In the genomic region with DNA sequence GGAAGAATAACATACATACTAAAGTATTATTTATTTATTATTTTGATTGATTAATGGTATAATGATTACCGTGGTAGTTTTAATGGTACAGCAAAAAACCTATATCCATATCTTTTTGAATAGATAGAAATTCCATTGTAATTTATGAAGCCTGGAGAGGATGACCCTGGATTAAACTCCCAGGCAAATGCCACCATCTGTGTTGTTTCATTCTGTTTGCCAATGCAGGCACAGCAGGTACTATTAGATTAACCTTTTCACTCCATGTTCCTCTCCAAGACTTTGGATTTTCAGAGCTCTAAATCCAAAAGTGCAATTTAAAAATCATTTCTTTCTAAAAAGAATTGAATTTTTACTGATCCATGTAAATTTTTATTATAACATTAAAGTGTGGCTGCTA, we compare ENCODE assay signal across 19 mouse cellular contexts.
DNase-seq lines count a peak whose midpoint lies in the region; ATAC-seq lines count a peak whose summit lies in the region.
"Had no signal": no experiment of that assay in that cellular context is flagged by ENCODE, and none has a peak within 500 bp of the region (broad histone marks: within the 10 kb centered on the region; RNA-seq: fewer than 3 reads in every experiment).

No protein-coding gene starts in this region.

- H3K9ac ChIP-seq in hindbrain, embryonic 11.5 days (ENCODE audit: low read depth, low read length): no peak overlapping the region
- H3K9ac ChIP-seq in liver, embryonic 11.5 days (ENCODE audit: low read depth, low read length): no peak overlapping the region
- H3K9ac ChIP-seq: embryonic facial prominence, embryonic 13.5 days; forebrain, embryonic 13.5 days; forebrain, postnatal 0 days; hindbrain, embryonic 13.5 days had no signal

- H3K9me3 ChIP-seq in hindbrain, embryonic 11.5 days (ENCODE audit: control insufficient read depth, low read length): no peaks in the 10 kb centered on the region
- H3K9me3 ChIP-seq in liver, embryonic 11.5 days (ENCODE audit: control insufficient read depth, low read length): no peaks in the 10 kb centered on the region
- H3K9me3 ChIP-seq: embryonic facial prominence, embryonic 13.5 days; forebrain, embryonic 13.5 days; heart, embryonic 10.5 days; hindbrain, embryonic 13.5 days had no signal

- peak; percentile 79 for DNase-seq in brain, adult 2 months (ENCODE audit: low read depth, low spot score)
- peak; percentile 39 to 61 for DNase-seq in cerebellum, adult 18-20 months
- peak; percentile 58 for DNase-seq in cerebellum, adult 9-11 months
- DNase-seq in cerebellum, postnatal 36 days: peak; percentile 29 to 53
- no peak for DNase-seq in hindbrain, embryonic 11.5 days (ENCODE audit: low spot score)
- no peak for DNase-seq in thymus, adult 18-20 months
- DNase-seq in liver, embryonic 11.5 days (ENCODE audit: low spot score): no peak
- DNase-seq: adrenal gland, postnatal 10 days; forebrain, postnatal 0 days; gastrocnemius, postnatal 36 days; heart, adult 11 months; heart, postnatal 10 days; heart, postnatal 4 days; kidney, adult 11 months had no signal

- no peaks in the 10 kb centered on the region for H3K36me3 ChIP-seq in hindbrain, embryonic 11.5 days (ENCODE audit: control insufficient read depth, insufficient read depth, low read length)
- no peaks in the 10 kb centered on the region for H3K36me3 ChIP-seq in liver, embryonic 11.5 days (ENCODE audit: control insufficient read depth, insufficient read depth, low read length)
- H3K36me3 ChIP-seq: embryonic facial prominence, embryonic 13.5 days; heart, embryonic 10.5 days; hindbrain, embryonic 13.5 days had no signal

- WGBS in hindbrain, embryonic 11.5 days: 95% methylated on average over 1 of the region's 1 CpGs
- 79% methylated on average over 1 of the region's 1 CpGs for WGBS in liver, embryonic 11.5 days

- no peaks in the 10 kb centered on the region for H3K27me3 ChIP-seq in hindbrain, embryonic 11.5 days (ENCODE audit: control insufficient read depth, insufficient read depth, low read length)
- H3K27me3 ChIP-seq in liver, embryonic 11.5 days (replicated peaks; ENCODE audit: control insufficient read depth, insufficient read depth, low read length): no peaks in the 10 kb centered on the region
- H3K27me3 ChIP-seq: embryonic facial prominence, embryonic 13.5 days; forebrain, embryonic 13.5 days; hindbrain, embryonic 13.5 days had no signal

- no peaks in the 10 kb centered on the region for H3K4me1 ChIP-seq in hindbrain, embryonic 11.5 days (replicated peaks; ENCODE audit: control insufficient read depth, insufficient read depth, low read length)
- no peaks in the 10 kb centered on the region for H3K4me1 ChIP-seq in liver, embryonic 11.5 days (replicated peaks; ENCODE audit: control insufficient read depth, insufficient read depth, low read length)
- H3K4me1 ChIP-seq: embryonic facial prominence, embryonic 13.5 days; forebrain, embryonic 13.5 days; heart, embryonic 10.5 days; hindbrain, embryonic 13.5 days had no signal

- no peak overlapping the region for H3K27ac ChIP-seq in hindbrain, embryonic 11.5 days (ENCODE audit: low read depth, low read length)
- no peak overlapping the region for H3K27ac ChIP-seq in liver, embryonic 11.5 days (ENCODE audit: low read depth, low read length)
- H3K27ac ChIP-seq: embryonic facial prominence, embryonic 13.5 days; forebrain, embryonic 13.5 days; heart, embryonic 10.5 days; hindbrain, embryonic 13.5 days; hindbrain, postnatal 0 days had no signal

- ATAC-seq in hindbrain, embryonic 11.5 days (ENCODE audit: low FRiP score): no peak
- no peak for ATAC-seq in liver, embryonic 11.5 days (replicated peaks; ENCODE audit: low FRiP score)
- ATAC-seq: forebrain, embryonic 13.5 days; forebrain, postnatal 0 days; hindbrain, postnatal 0 days had no signal

- H3K4me2 ChIP-seq in hindbrain, embryonic 11.5 days (replicated peaks; ENCODE audit: low read depth, low read length): no peak overlapping the region
- no peak overlapping the region for H3K4me2 ChIP-seq in liver, embryonic 11.5 days
- H3K4me2 ChIP-seq: embryonic facial prominence, embryonic 13.5 days; forebrain, embryonic 13.5 days; hindbrain, embryonic 13.5 days had no signal

- H3K4me3 ChIP-seq in hindbrain, embryonic 11.5 days (ENCODE audit: low read depth, low read length): no peak overlapping the region
- no peak overlapping the region for H3K4me3 ChIP-seq in liver, embryonic 11.5 days (ENCODE audit: low read depth, low read length)
- H3K4me3 ChIP-seq: embryonic facial prominence, embryonic 13.5 days; forebrain, embryonic 13.5 days; heart, embryonic 10.5 days; hindbrain, embryonic 13.5 days had no signal

Comparison
In these comparisons a context has a peak if more than half of its experiments do, and no peak if none do; other contexts are left out.
1. DNase-seq: peak in brain, adult 2 months (single experiment), cerebellum, adult 18-20 months (2 of 2), cerebellum, adult 9-11 months (single experiment) and cerebellum, postnatal 36 days (2 of 2); none in hindbrain, embryonic 11.5 days (single experiment), thymus, adult 18-20 months (0 of 2) and liver, embryonic 11.5 days (single experiment).